Mouse (Mus musculus) heart, postnatal 36 days (tissue): Measurements from ENCODE around the gene Pin1. TPM values are rescaled to one million over a fixed set of nuclear protein-coding genes. Genes with fewer than 3 reads are reported as not detected.
A peak's percentile ranks its signal among the peaks of the same experiment; 100 is the strongest.
"Not testable (repeated sequence)": the region's sequence is repeated elsewhere in the genome, so short reads cannot be mapped to it uniquely, and the experiment has no call there.

Experiments used
- DNase-seq, 2 experiments: peaks; one replicate each; pipeline ENCODE4 v3.0.0; 2021 to 2022
- intact Hi-C: fragments of 180-260 bp; cut with DNase I; formaldehyde crosslinking; loops from one replicate; pipeline ENCODE4 v1.15.1; 2025
- total RNA-seq, 2 experiments: library from RNA; stranded (reverse); gene quantifications; 2 replicates each; pipeline ENCODE4 v1.2.3; 2021

Gene Pin1
- total RNA-seq = 10 to 100 TPM; 17.5 to 19.0 TPM

GRCm38 (mm10) chr9:20651602-20652259 is at the start of gene Pin1:
Gene Pin1, plus strand, starts transcription at chr9:20652095.
- DNase-seq = peak; percentile 96 to 99
- intact Hi-C loops = loop anchor here (5.0 kb wide), 1 partner anchor 269 kb away; no protein-coding TSS in a partner anchor

GRCm38 (mm10) chr9:20606269-20606668 is 45.6 kb upstream of the Pin1 start:
- DNase-seq = no peak
- intact Hi-C loops = loop anchor here (2.0 kb wide), 2 partner anchors 25 to 55 kb away; partner anchors contain the start of gene Zfp846

- peak; percentile 84 to 96 for DNase-seq
- intact Hi-C loops = loop anchor here (2.0 kb wide), 2 partner anchors 27 to 57 kb away; partner anchors contain the start of gene Zfp846
Observed at GRCm38 (mm10) chr9:20607100-20607974, 44.6 kb upstream of the Pin1 start.

GRCm38 (mm10) chr9:20609831-20610464 is 41.9 kb upstream of the Pin1 start:
- no peak for DNase-seq
- intact Hi-C loops = loop anchor here (2.0 kb wide), 1 partner anchor 33 kb away; the partner anchor contains the start of gene Ubl5

GRCm38 (mm10) chr9:20611976-20612375 is 39.9 kb upstream of the Pin1 start:
- no peak for DNase-seq
- intact Hi-C loops = no loop called here

GRCm38 (mm10) chr9:20616685-20617084 is 35.2 kb upstream of the Pin1 start:
- DNase-seq = no peak
- intact Hi-C loops = no loop called here

GRCm38 (mm10) chr9:20631332-20631731 is 20.6 kb upstream of the Pin1 start:
- DNase-seq = no peak
- intact Hi-C loops = no loop called here

GRCm38 (mm10) chr9:20635676-20636075 is 16.2 kb upstream of the Pin1 start:
- DNase-seq, intact Hi-C loops: not testable (repeated sequence)

GRCm38 (mm10) chr9:20636256-20636655 is 15.6 kb upstream of the Pin1 start:
- no peak for DNase-seq

GRCm38 (mm10) chr9:20636790-20637189 is 15.1 kb upstream of the Pin1 start:
- no peak for DNase-seq

More at GRCm38 (mm10) chr9:20636256-20636655, 15.6 kb upstream of the Pin1 start:
- intact Hi-C loops = no loop called here

GRCm38 (mm10) chr9:20638552-20638951 is 13.3 kb upstream of the Pin1 start:
- no peak for DNase-seq
- intact Hi-C loops = no loop called here

More at GRCm38 (mm10) chr9:20636790-20637189, 15.1 kb upstream of the Pin1 start:
- intact Hi-C loops = no loop called here

GRCm38 (mm10) chr9:20639486-20639885 is 12.4 kb upstream of the Pin1 start:
- intact Hi-C loops = no loop called here
- DNase-seq = no peak

- intact Hi-C loops = loop anchor here (10.0 kb wide), 1 partner anchor 147 kb away; the partner anchor contains the start of gene Zfp426
Observed at GRCm38 (mm10) chr9:20641501-20641900, 10.4 kb upstream of the Pin1 start.

GRCm38 (mm10) chr9:20642101-20642895 is 9.6 kb upstream of the Pin1 start, which contains the start of gene Ubl5:
Gene Ubl5, plus strand, starts transcription at chr9:20642878.
- intact Hi-C loops = loop anchor here (2.0 to 10.0 kb wide), 3 partner anchors 33 to 175 kb away; partner anchors contain the start of gene Zfp426
- peak; percentile 70 to 73 for DNase-seq

More at GRCm38 (mm10) chr9:20641501-20641900, 10.4 kb upstream of the Pin1 start:
- DNase-seq = no peak

- intact Hi-C loops = loop anchor here (2.0 to 10.0 kb wide), 3 partner anchors 34 to 176 kb away; partner anchors contain the start of gene Zfp426
Observed at GRCm38 (mm10) chr9:20642896-20643466, 8.9 kb upstream of the Pin1 start.

GRCm38 (mm10) chr9:20643781-20644180 is 8.1 kb upstream of the Pin1 start:
- DNase-seq = no peak
- intact Hi-C loops = loop anchor here (2.0 to 10.0 kb wide), 3 partner anchors 35 to 177 kb away; partner anchors contain the start of gene Zfp426

More at GRCm38 (mm10) chr9:20642896-20643466, 8.9 kb upstream of the Pin1 start:
- DNase-seq = peak; percentile 80

- intact Hi-C loops = loop anchor here (10.0 kb wide), 1 partner anchor 150 kb away; the partner anchor contains the start of gene Zfp426
- DNase-seq = peak; percentile 76 to 83
Observed at GRCm38 (mm10) chr9:20644360-20645081, 7.4 kb upstream of the Pin1 start, which contains the start of gene Fbxl12. Gene Fbxl12, minus strand, starts transcription at chr9:20644767.

GRCm38 (mm10) chr9:20645121-20645520 is 6.8 kb upstream of the Pin1 start:
- no peak for DNase-seq
- intact Hi-C loops = loop anchor here (10.0 kb wide), 1 partner anchor 150 kb away; the partner anchor contains the start of gene Zfp426
